Mouse (Mus musculus): ENCODE measurements around the gene Mapk9. TPM values are rescaled to one million over a fixed set of nuclear protein-coding genes. Genes with fewer than 3 reads are reported as not detected.

Mapk9 gene
- total RNA-seq, 2 experiments from 2014 or later = 51.3 to 52.6 TPM

- no peak for DNase-seq (ENCODE audit: low spot score)
Measured at GRCm38 (mm10) chr11:49888469-49888868, 41.9 kb downstream of the Mapk9 start.

DNA sequence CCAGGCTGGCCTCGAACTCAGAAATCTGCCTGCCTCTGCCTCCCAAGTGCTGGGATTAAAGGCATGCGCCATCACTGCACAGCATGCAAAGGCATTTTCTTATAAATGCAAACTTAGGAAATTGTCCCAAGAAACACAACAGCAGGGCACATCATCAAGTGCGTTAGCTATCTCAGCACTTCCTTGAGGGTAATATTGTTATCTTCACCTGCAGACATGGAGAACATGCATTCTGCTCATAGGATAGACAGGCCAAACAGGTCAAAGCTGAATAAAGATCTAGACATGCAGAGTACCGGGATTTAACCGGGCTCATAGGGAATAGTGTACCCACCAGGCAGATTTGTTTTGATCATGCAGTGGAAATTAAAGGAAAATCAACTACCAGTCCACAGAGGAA, 45.4 kb downstream of the Mapk9 start:
- no peak for DNase-seq (ENCODE audit: low spot score)

GRCm38 (mm10) chr11:49893806-49894205, 47.3 kb downstream of the Mapk9 start:
- DNase-seq (ENCODE audit: low spot score) = no peak

DNA sequence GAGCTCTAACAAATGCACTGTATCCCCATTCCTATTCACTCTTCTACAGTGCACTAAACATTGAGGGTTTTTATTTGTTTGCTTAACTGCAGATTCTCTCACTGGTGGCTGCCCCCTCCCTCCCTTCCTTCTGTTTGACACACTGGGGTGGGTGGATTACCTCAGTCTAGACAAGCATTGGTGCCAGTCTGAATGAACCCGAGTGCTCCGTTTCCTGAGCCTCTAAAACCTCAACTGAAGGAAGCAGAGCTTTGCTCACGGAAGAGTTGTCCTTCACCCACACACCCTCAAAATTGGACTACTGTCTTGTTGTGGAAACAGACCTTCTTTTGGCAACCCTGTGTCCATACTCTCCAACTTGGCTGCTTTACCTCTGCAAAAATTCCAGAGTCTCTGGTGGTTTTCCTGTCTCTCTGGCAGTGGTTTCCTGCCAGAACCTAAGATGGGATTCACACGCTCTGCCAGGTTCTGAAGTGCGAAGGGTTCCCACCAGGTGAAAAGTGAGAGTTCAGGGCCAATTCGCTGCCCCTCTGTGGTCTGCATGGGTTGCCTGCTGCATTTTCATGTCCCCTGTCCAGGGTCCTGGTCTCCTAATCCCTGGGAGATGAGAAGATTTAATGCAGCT, 49.5 kb downstream of the Mapk9 start:
- DNase-seq (ENCODE audit: low spot score) = no peak

GRCm38 (mm10) chr11:49900043-49900442, 53.5 kb downstream of the Mapk9 start:
- DNase-seq (ENCODE audit: low spot score) = no peak

GRCm38 (mm10) chr11:49900962-49901658, 54.6 kb downstream of the Mapk9 start:
- DNase-seq (ENCODE audit: low spot score) = no peak

GRCm38 (mm10) chr11:49901659-49902458, 55.3 kb downstream of the Mapk9 start, which contains the start of gene Rasgef1c:
Gene Rasgef1c (plus strand): TSS chr11:49901835.
- DNase-seq (ENCODE audit: low spot score) = peak; percentile 52

DNA sequence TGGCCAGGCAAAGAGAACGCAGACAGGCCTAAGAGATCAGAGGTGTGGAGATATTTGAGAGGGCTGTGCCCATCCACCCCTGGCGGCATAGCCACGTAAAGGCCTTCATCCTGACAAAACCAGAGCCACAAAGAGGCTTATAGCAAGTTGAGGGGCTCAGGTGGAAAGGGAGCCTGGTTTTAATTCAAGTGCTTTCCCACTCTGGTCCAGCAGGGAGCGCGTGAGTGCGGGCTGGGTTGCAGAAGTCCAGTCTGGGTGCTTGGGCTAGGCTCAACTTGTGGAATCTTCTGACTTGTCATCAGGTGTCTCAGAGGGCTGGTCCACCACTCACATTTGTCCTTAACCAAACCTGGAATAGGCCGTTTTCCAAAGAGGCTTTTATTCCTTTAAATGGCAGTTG, 56.8 kb downstream of the Mapk9 start:
- DNase-seq (ENCODE audit: low spot score) = peak; percentile 59

GRCm38 (mm10) chr11:49918521-49919180, 72.1 kb downstream of the Mapk9 start:
- DNase-seq (ENCODE audit: low spot score) = no peak

DNA sequence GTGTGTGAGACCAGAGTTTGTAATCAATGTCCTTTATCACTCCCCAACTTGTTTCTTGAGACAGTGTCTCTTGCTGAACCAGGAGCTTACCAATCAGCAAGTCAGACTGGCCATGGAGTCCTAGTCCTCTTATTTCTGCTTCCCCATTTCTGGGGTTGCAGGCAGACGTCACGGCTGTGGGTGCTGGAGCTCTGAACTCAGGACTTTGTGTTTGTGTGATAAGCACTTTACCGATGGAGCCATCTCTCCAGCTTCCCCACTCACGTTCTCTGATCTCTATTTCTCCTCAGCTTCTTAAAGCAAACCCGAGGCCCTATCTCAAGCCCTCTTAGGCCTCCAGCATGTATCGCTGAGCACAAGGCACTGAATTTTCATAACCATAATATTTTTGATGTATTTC, 72.8 kb downstream of the Mapk9 start:
- DNase-seq (ENCODE audit: low spot score) = no peak

DNA sequence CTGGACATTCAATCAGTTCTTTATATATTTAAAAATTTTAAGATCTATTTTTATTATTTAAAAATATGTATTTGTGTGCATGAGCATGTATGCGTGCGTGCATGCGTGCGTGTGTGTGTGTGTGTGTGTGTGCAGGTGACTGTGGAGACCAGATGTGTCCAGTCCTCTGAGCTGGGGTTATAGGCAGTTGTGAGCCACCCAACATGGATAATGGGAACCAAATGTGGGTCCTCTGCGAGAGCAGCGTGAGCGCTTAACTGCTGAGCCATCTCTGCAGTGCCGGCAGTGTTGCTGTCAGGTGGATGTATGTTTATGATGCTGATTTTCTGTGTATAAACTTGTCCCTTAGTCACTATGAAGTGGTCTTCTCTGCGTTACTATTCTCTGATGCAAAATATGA, 77.0 kb downstream of the Mapk9 start:
- DNase-seq (ENCODE audit: low spot score) = no peak

- no peak for DNase-seq (ENCODE audit: low spot score)
Measured at GRCm38 (mm10) chr11:49926183-49926582, 79.6 kb downstream of the Mapk9 start.

- no peak for DNase-seq (ENCODE audit: low spot score)
Measured at GRCm38 (mm10) chr11:49927169-49927568, 80.6 kb downstream of the Mapk9 start.

- DNase-seq (ENCODE audit: low spot score) = no peak
Measured at GRCm38 (mm10) chr11:49927670-49928069, 81.1 kb downstream of the Mapk9 start.

DNA sequence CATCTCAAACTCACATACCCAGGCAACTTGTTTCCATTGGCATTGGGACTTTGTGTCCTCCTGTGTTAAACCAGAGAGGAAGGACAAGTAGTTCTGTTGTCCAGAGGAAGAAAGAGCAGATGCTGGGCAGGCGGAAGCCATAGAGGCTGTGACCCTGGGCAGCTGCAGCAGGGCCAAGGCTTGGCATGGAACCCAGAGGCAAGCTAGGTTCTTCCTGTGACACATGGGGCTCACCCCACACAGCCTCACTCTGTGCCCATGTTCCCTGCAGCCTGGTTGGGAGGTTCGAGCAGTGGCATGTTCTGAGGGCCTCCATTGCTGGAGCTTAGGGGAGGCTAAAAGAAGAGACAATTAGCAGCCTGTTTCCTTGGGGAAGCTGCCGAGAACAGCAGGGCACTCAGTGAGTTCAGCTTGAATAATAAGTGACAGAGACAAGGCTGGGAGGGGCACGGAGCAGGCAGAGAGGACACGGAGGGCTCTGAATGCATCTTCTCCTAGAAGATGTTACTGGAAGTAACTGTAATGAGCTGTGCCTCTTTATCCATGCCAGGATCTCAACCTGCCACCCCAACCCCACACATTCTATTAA, 84.6 kb downstream of the Mapk9 start:
- DNase-seq (ENCODE audit: low spot score) = no peak

GRCm38 (mm10) chr11:49931853-49932252, 85.3 kb downstream of the Mapk9 start:
- no peak for DNase-seq (ENCODE audit: low spot score)

DNA sequence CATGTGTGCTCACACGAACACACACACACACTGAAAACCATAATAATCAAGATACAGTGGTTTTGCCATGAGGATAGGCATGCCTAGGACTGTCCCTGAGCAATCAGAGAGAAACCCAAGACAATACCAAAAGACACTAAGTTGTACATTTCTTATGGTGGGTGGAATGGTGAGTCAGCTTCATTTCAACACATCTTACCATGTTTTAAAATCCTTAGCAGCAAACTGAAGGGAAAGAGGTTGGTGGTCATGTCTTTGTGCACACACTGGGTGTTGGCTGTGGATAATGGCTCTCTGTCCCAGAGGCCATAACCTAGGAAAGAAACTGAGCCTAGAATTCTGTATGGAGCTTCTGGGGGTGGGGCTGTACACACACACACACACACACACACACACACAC, 87.3 kb downstream of the Mapk9 start:
- DNase-seq (ENCODE audit: low spot score) = no peak

GRCm38 (mm10) chr11:49934322-49934721, 87.8 kb downstream of the Mapk9 start:
- DNase-seq (ENCODE audit: low spot score) = no peak
